ENCODE assay signal across 9 mouse cellular contexts in genomic region chr6:112943596-112944245, GRCm38 (mm10). TPM values are rescaled to one million over a fixed set of nuclear protein-coding genes. Genes with fewer than 3 reads are reported as not detected.
DNase-seq lines count a peak whose midpoint lies in the region; ATAC-seq lines count a peak whose summit lies in the region.
"Had no signal": no experiment of that assay in that cellular context is flagged by ENCODE, and none has a peak within 500 bp of the region (broad histone marks: within the 10 kb centered on the region; RNA-seq: fewer than 3 reads in every experiment).

No protein-coding gene starts in this region.

- WGBS in forebrain, embryonic 14.5 days = 43% methylated on average over 9 of the region's 9 CpGs
- 28% methylated on average over 9 of the region's 9 CpGs for WGBS in midbrain, embryonic 15.5 days

- peak overlapping the region; percentile 70 for H3K4me3 ChIP-seq in forebrain, embryonic 14.5 days (ENCODE audit: low read depth, low read length)
- H3K4me3 ChIP-seq in midbrain, embryonic 15.5 days = peak overlapping the region; percentile 66
- H3K4me3 ChIP-seq: embryonic facial prominence, embryonic 15.5 days; heart, embryonic 13.5 days had no signal

- H3K27ac ChIP-seq in forebrain, embryonic 14.5 days (ENCODE audit: low read depth, low read length) = peak overlapping the region; percentile 71
- H3K27ac ChIP-seq in midbrain, embryonic 15.5 days = peak overlapping the region; percentile 94
- H3K27ac ChIP-seq: embryonic facial prominence, embryonic 15.5 days; heart, embryonic 13.5 days had no signal

- peak overlapping the region; percentile 89 for H3K9ac ChIP-seq in forebrain, embryonic 14.5 days (ENCODE audit: low read length)
- H3K9ac ChIP-seq in midbrain, embryonic 15.5 days = no peak overlapping the region
- H3K9ac ChIP-seq: embryonic facial prominence, embryonic 15.5 days; heart, embryonic 13.5 days had no signal

- H3K36me3 ChIP-seq in forebrain, embryonic 14.5 days (ENCODE audit: control insufficient read depth, insufficient read depth, low read length) = peaks cover 29% of the 10 kb centered on the region
- no peaks in the 10 kb centered on the region for H3K36me3 ChIP-seq in midbrain, embryonic 15.5 days (replicated peaks)
- H3K36me3 ChIP-seq: embryonic facial prominence, embryonic 15.5 days; heart, embryonic 13.5 days had no signal

- no peaks in the 10 kb centered on the region for H3K9me3 ChIP-seq in forebrain, embryonic 14.5 days (replicated peaks; ENCODE audit: control insufficient read depth, low read length)
- no peaks in the 10 kb centered on the region for H3K9me3 ChIP-seq in midbrain, embryonic 15.5 days
- H3K9me3 ChIP-seq: embryonic facial prominence, embryonic 15.5 days; heart, embryonic 13.5 days had no signal

- peak overlapping the region; percentile 64 for H3K4me2 ChIP-seq in forebrain, embryonic 14.5 days (ENCODE audit: low read length)
- H3K4me2 ChIP-seq in midbrain, embryonic 15.5 days = peak overlapping the region; percentile 69
- H3K4me2 ChIP-seq: embryonic facial prominence, embryonic 15.5 days; heart, embryonic 13.5 days had no signal

- DNase-seq in brain, adult 2 months (ENCODE audit: low read depth, low spot score) = peak; percentile 86
- peak; percentile 79 to 84 for DNase-seq in cerebellum, adult 18-20 months
- peak; percentile 82 for DNase-seq in forebrain, embryonic 14.5 days (ENCODE audit: low spot score)
- DNase-seq in yolk sac, embryonic 10.5 days (ENCODE audit: low spot score) = no peak
- no peak for DNase-seq in right cerebral cortex, adult 18-20 months
- no peak for DNase-seq in left cerebral cortex, postnatal 25 days (ENCODE audit: low spot score in 2 of 2)

- intact Hi-C loops in left cerebral cortex, postnatal 25 days (cut with DNase I) = loop anchor here (2.0 kb wide), 1 partner anchor 15 kb away; no protein-coding TSS in a partner anchor

- ATAC-seq in forebrain, embryonic 14.5 days = peak; percentile 38; the same call in 1 of the 2 replicates
- ATAC-seq in midbrain, embryonic 15.5 days (replicated peaks) = no peak

- H3K27me3 ChIP-seq in forebrain, embryonic 14.5 days (replicated peaks; ENCODE audit: control insufficient read depth, insufficient read depth, low read length) = no peaks in the 10 kb centered on the region
- no peaks in the 10 kb centered on the region for H3K27me3 ChIP-seq in midbrain, embryonic 15.5 days (replicated peaks)
- H3K27me3 ChIP-seq: embryonic facial prominence, embryonic 15.5 days had no signal

- H3K4me1 ChIP-seq in forebrain, embryonic 14.5 days (ENCODE audit: control insufficient read depth, insufficient read depth, low read length) = peaks cover 32% of the 10 kb centered on the region
- H3K4me1 ChIP-seq in midbrain, embryonic 15.5 days = peaks cover 65% of the 10 kb centered on the region

RNA-seq across cellular contexts. Expression of gene Srgap3, which starts 3.3 kb away (rescaled TPM):
- polyA plus RNA-seq in forebrain, embryonic 14.5 days (2014; fragmentation: Nextera tagmentation; extraction: Ambion mirVana) = 31.4 and 46.7 TPM in 2 replicates
- polyA plus RNA-seq in midbrain, embryonic 15.5 days (2015; fragmentation: Nextera tagmentation; extraction: Ambion mirVana) = 39.7 and 44.6 TPM in 2 replicates
- total RNA-seq in left cerebral cortex, postnatal 25 days (2021) = 100 to 1,000 TPM; 204 to 206 TPM

Comparison
In these comparisons a context has a peak if more than half of its experiments do, and no peak if none do; other contexts are left out.
1. DNase-seq: peak in brain, adult 2 months (single experiment), cerebellum, adult 18-20 months (2 of 2) and forebrain, embryonic 14.5 days (single experiment); none in yolk sac, embryonic 10.5 days (single experiment), right cerebral cortex, adult 18-20 months (single experiment) and left cerebral cortex, postnatal 25 days (0 of 2).